Mouse (Mus musculus): Measurements from ENCODE around the gene Emd.

Gene Emd

GRCm38 (mm10) chrX:74277916-74278315 is 23.4 kb downstream of the Emd start:
- no peak for DNase-seq

- DNase-seq: no peak
Observed at GRCm38 (mm10) chrX:74281041-74281731, 26.7 kb downstream of the Emd start.

GRCm38 (mm10) chrX:74281732-74282394 is 27.4 kb downstream of the Emd start, which contains the start of the genes Taz and Dnase1l1:
TSS of gene Taz (plus strand) at chrX:74281912.
TSS of gene Dnase1l1 (minus strand) at chrX:74282337.
- peak; percentile 76 for DNase-seq

- DNase-seq: peak; percentile 84
Observed at GRCm38 (mm10) chrX:74282395-74283091, 28.1 kb downstream of the Emd start.

- no peak for DNase-seq
Observed at GRCm38 (mm10) chrX:74283092-74283437, 28.6 kb downstream of the Emd start.

GRCm38 (mm10) chrX:74293431-74293830 is 38.9 kb downstream of the Emd start:
- no peak for DNase-seq

- DNase-seq: peak; percentile 95
Observed at GRCm38 (mm10) chrX:74296538-74297448, 42.3 kb downstream of the Emd start, which contains the start of gene Atp6ap1. TSS of gene Atp6ap1 (plus strand) at chrX:74297097.

- no peak for DNase-seq
Observed at GRCm38 (mm10) chrX:74298348-74298747, 43.9 kb downstream of the Emd start.

GRCm38 (mm10) chrX:74299721-74300120 is 45.2 kb downstream of the Emd start:
- DNase-seq: no peak

- DNase-seq: peak; percentile 76
Observed at GRCm38 (mm10) chrX:74304867-74305700, 50.6 kb downstream of the Emd start, which contains the start of gene Gdi1. TSS of gene Gdi1 (plus strand) at chrX:74304998.

Measured in cerebellum, adult 9-10 months (tissue).